Mouse (Mus musculus): ENCODE data around the gene Olfr56. TPM values are rescaled to one million over a fixed set of nuclear protein-coding genes. Genes with fewer than 3 reads are reported as not detected.
"Not testable (repeated sequence)": the region's sequence is repeated elsewhere in the genome, so short reads cannot be mapped to it uniquely, and the experiment has no call there.

Gene Olfr56
- polyA plus RNA-seq, 1 experiment from 2014 or later: 0.14 TPM

DNA sequence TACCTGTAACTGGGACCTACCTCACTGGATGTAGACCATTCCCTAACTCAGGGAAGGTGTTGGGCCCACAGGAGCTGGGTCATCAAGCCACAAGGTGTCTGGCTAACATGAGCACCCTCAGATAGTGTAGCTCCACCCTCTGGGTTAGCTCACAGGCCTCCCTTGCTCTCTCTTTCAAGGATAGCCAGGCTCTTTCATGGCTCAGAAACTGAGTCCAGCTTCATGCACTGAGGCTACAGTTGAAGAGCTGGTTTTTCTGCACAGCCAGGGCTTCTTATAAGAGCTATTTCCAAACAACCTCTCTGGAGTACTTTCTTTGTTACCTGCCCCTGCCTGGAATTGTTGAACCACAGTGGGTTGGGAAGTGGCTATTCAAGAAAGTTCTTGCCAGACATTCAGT is 33.4 kb downstream of the Olfr56 start:
- H3K27ac ChIP-seq (ENCODE audit: low read depth, low read length); H3K27me3 ChIP-seq (ENCODE audit: control insufficient read depth, insufficient read depth, low read length); H3K4me3 ChIP-seq (ENCODE audit: low read depth, low read length); H3K9ac ChIP-seq (ENCODE audit: low read depth, low read length); H3K4me1 ChIP-seq (replicated peaks; ENCODE audit: control insufficient read depth, insufficient read depth, low read length); H3K4me2 ChIP-seq (replicated peaks; ENCODE audit: low read depth, low read length); DNase-seq (ENCODE audit: low spot score); H3K9me3 ChIP-seq (ENCODE audit: control insufficient read depth, low read length); ATAC-seq (ENCODE audit: low FRiP score); H3K36me3 ChIP-seq (ENCODE audit: control insufficient read depth, insufficient read depth, low read length): not testable (repeated sequence)

DNA sequence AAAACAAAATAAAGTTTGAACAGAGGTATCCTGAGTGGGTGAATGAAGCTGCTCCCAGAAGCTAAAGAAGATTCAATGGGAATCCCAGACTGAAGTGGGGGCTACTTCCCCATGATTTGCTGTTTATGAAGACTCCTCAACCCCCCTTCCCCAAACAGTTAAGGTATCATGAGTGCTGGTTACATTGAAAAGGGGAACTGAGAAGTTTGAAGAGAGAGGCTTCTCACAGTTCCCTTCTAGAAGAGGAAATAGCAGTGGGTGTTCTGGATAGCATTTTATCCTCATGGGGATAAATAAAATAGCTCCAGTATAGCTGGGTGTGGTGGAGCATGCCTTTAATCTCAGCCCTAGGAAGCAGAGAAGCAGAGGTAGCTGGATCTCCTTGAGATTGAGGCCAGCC is 71.4 kb downstream of the Olfr56 start:
- not testable (repeated sequence) for H3K4me3 ChIP-seq (ENCODE audit: low read depth, low read length); H3K4me1 ChIP-seq (replicated peaks; ENCODE audit: control insufficient read depth, insufficient read depth, low read length); H3K27ac ChIP-seq (ENCODE audit: low read depth, low read length); H3K9me3 ChIP-seq (ENCODE audit: control insufficient read depth, low read length); H3K27me3 ChIP-seq (ENCODE audit: control insufficient read depth, insufficient read depth, low read length); H3K36me3 ChIP-seq (ENCODE audit: control insufficient read depth, insufficient read depth, low read length); H3K4me2 ChIP-seq (replicated peaks; ENCODE audit: low read depth, low read length); ATAC-seq (ENCODE audit: low FRiP score); DNase-seq (ENCODE audit: low spot score); H3K9ac ChIP-seq (ENCODE audit: low read depth, low read length)

DNA sequence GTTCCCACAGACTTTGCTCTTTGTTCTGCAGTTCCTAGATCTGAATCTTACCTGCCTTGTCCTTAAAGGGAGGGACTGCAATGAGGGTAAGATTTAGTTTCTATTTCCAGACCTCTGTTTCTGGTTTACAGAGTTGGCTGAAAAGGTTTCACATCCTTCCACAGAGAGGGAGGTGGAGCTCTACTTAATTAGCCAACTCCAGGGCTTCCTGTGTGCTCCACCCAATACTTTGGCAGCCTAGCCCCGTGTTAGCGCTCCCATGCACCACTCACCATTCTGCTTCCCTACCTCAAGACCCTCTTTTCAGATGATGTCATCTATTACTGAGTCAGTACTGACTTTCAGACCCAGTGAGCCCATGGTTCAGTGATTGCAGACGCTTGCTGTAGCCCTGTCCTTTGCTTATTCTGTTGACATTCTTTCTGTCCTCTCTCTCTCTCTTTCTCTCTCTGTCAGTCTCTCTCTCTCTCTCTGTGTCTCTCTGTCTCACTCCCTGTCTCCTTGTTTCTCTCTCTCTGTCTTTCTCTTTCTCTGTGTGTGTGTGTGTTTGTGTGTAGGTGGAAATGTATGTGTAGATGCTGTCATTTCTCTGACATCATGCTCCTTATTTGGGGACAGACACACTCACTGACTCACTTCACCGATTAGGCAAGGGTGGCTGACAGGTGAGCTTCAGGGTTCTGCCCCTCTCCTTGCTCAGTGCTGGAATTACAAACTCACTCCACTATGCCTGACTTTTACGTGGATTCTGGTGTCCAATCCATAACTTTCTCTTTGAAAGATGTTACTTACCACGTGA is 72.6 kb downstream of the Olfr56 start, which contains the start of gene 9930111J21Rik2:
Gene 9930111J21Rik2, minus strand, starts transcription at position 150 of the 799 bp plus-strand sequence.
- H3K27me3 ChIP-seq (ENCODE audit: control insufficient read depth, insufficient read depth, low read length); H3K4me1 ChIP-seq (replicated peaks; ENCODE audit: control insufficient read depth, insufficient read depth, low read length); H3K27ac ChIP-seq (ENCODE audit: low read depth, low read length); H3K4me3 ChIP-seq (ENCODE audit: low read depth, low read length); H3K9ac ChIP-seq (ENCODE audit: low read depth, low read length); DNase-seq (ENCODE audit: low spot score); ATAC-seq (ENCODE audit: low FRiP score); H3K4me2 ChIP-seq (replicated peaks; ENCODE audit: low read depth, low read length); H3K36me3 ChIP-seq (ENCODE audit: control insufficient read depth, insufficient read depth, low read length); H3K9me3 ChIP-seq (ENCODE audit: control insufficient read depth, low read length): not testable (repeated sequence)
- WGBS: 100% methylated on average over 1 of the region's 6 CpGs

DNA sequence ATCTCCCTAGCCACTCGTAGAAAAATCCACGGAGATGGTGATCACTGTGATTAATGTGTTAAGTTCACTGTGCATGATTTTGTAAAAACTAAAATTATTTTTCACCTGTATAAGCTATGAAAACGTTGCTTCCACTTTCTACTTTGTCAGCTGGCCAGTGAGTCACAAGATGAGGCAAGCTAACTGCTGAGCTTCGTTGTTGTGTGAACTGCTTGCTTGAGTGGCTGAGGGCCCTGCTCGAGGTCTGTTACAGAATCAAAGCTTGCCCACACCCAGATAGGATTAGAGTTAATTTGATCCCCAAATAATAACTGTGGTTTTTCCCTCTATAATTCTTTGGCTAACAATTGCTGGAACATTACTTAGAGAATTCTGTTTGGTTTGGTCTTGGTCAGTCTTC is 73.2 kb downstream of the Olfr56 start:
- H3K4me2 ChIP-seq (replicated peaks; ENCODE audit: low read depth, low read length); H3K36me3 ChIP-seq (ENCODE audit: control insufficient read depth, insufficient read depth, low read length); DNase-seq (ENCODE audit: low spot score); H3K9ac ChIP-seq (ENCODE audit: low read depth, low read length); H3K4me1 ChIP-seq (replicated peaks; ENCODE audit: control insufficient read depth, insufficient read depth, low read length); H3K4me3 ChIP-seq (ENCODE audit: low read depth, low read length); ATAC-seq (ENCODE audit: low FRiP score); H3K27me3 ChIP-seq (ENCODE audit: control insufficient read depth, insufficient read depth, low read length); H3K27ac ChIP-seq (ENCODE audit: low read depth, low read length); H3K9me3 ChIP-seq (ENCODE audit: control insufficient read depth, low read length): not testable (repeated sequence)
- WGBS: no CpG with 5 or more reads among the region's 5 CpGs

DNA sequence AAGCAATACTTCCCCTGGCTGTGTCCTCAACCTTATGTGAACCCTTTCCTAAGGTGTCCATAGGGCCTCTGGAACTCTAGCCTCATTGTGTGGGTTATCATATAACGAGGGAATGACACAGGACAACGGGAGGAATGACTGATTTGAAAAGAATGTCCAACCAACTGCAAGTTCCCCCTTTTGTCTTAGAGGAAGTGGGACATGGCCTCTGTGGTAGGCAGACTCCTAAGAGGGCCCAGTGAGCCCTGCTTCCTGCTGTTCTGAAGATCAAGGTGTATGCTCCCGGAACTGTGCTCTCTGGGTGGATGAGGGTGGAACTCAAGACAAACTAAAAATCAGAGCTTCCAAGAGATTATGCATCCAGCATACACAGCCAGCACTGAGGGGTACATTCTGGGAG is 81.4 kb downstream of the Olfr56 start:
- 86% methylated on average over 2 of the region's 3 CpGs for WGBS
- H3K27me3 ChIP-seq (ENCODE audit: control insufficient read depth, insufficient read depth, low read length); H3K27ac ChIP-seq (ENCODE audit: low read depth, low read length); H3K4me3 ChIP-seq (ENCODE audit: low read depth, low read length); H3K36me3 ChIP-seq (ENCODE audit: control insufficient read depth, insufficient read depth, low read length); H3K4me1 ChIP-seq (replicated peaks; ENCODE audit: control insufficient read depth, insufficient read depth, low read length); H3K9ac ChIP-seq (ENCODE audit: low read depth, low read length); H3K9me3 ChIP-seq (ENCODE audit: control insufficient read depth, low read length); ATAC-seq (ENCODE audit: low FRiP score); H3K4me2 ChIP-seq (replicated peaks; ENCODE audit: low read depth, low read length); DNase-seq (ENCODE audit: low spot score): not testable (repeated sequence)

DNA sequence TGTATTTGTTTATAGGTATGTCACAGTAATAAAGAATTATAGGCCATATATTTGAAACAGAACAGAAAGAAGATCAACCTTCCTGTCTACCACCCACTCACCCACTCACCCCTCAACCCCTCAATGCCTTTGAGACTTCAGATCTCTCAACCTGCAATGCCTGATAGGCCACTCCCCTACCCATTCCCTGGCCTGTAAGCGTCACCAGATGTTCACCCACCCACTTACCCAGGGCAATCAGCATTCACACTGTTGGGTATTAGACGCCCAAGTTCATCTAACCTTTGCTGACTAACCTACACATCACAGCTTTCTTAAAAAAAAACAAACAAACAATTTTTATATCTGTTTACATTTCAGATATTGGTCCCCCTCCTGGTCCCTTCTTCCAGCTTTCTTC is 83.2 kb downstream of the Olfr56 start:
- not testable (repeated sequence) for DNase-seq (ENCODE audit: low spot score); H3K4me3 ChIP-seq (ENCODE audit: low read depth, low read length); H3K9ac ChIP-seq (ENCODE audit: low read depth, low read length); H3K27me3 ChIP-seq (ENCODE audit: control insufficient read depth, insufficient read depth, low read length); H3K27ac ChIP-seq (ENCODE audit: low read depth, low read length); H3K36me3 ChIP-seq (ENCODE audit: control insufficient read depth, insufficient read depth, low read length); H3K4me1 ChIP-seq (replicated peaks; ENCODE audit: control insufficient read depth, insufficient read depth, low read length); H3K9me3 ChIP-seq (ENCODE audit: control insufficient read depth, low read length); ATAC-seq (ENCODE audit: low FRiP score); H3K4me2 ChIP-seq (replicated peaks; ENCODE audit: low read depth, low read length)
- WGBS: 84% methylated on average over 1 of the region's 2 CpGs

DNA sequence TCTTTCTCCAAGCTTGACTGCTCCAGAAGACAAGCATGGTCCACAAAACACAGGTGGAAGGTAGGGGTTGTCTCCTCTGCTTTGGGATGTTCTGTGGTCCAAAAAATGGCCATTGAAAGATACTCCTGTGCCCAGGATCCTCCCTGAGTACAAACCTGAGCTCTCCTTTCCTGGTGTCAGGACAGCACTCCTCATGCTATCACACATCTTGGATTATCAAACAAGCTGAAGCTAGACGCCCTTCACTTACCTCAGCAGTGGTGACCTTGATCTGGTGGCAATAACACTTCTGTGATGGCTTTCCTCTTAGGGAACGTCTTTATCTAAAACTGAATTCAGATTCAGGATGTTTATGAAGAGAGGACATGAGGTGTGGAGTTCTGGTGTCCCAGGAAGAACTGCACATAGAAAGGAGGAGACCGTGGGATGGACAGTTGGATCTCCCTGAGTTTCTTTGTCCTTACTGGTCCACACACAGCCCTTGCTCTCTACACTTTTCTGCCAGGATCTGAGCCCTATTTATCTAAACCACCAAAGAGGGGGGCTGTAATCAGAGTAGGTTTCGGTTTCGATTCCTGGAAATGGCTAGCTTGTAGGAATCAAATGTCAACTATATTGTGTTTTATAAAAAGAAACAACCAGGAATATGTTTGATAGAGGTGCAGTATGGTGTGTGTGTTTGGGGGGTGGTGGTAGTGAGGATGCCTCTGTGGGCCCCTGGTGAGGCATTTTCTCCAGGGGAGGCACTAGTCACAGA is 85.2 kb downstream of the Olfr56 start, which contains the start of gene Tgtp2:
Gene Tgtp2, minus strand, starts transcription at position 494 of the 757 bp plus-strand sequence.
- not testable (repeated sequence) for DNase-seq (ENCODE audit: low spot score); H3K4me3 ChIP-seq (ENCODE audit: low read depth, low read length); H3K36me3 ChIP-seq (ENCODE audit: control insufficient read depth, insufficient read depth, low read length); H3K9ac ChIP-seq (ENCODE audit: low read depth, low read length); H3K27ac ChIP-seq (ENCODE audit: low read depth, low read length); H3K4me1 ChIP-seq (replicated peaks; ENCODE audit: control insufficient read depth, insufficient read depth, low read length); H3K4me2 ChIP-seq (replicated peaks; ENCODE audit: low read depth, low read length); ATAC-seq (ENCODE audit: low FRiP score); H3K9me3 ChIP-seq (ENCODE audit: control insufficient read depth, low read length); H3K27me3 ChIP-seq (ENCODE audit: control insufficient read depth, insufficient read depth, low read length)
- WGBS: 87% methylated on average over 5 of the region's 5 CpGs

DNA sequence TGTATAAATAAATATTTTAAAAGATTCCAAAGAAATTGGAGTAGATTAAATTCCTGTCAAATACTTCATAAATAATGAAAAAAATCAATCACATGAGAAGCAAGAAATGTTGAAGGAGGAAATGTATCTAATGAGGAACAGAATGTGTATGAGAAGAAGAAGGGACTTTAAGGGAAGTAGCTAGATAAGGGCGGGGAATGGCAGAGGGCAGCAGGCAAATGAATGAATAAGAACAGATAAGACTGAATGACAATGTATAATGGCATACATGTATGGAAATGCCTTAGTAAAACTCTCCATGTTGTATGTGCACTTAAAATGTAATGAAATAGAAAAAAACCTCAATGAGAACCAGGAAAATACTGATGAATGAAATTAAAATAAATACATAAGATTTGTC is 89.7 kb downstream of the Olfr56 start:
- 77% methylated on average over 1 of the region's 1 CpGs for WGBS
- Histone ChIP-seq H3K4me2 (replicated peaks; ENCODE audit: low read depth, low read length) (no peak overlapping the region), H3K27ac (ENCODE audit: low read depth, low read length) (no peak overlapping the region), H3K4me1 (replicated peaks; ENCODE audit: control insufficient read depth, insufficient read depth, low read length) (no peaks in the 10 kb centered on the region), H3K9ac (ENCODE audit: low read depth, low read length) (no peak overlapping the region), H3K4me3 (ENCODE audit: low read depth, low read length) (no peak overlapping the region), H3K27me3 (ENCODE audit: control insufficient read depth, insufficient read depth, low read length) (no peaks in the 10 kb centered on the region), H3K36me3 (ENCODE audit: control insufficient read depth, insufficient read depth, low read length) (no peaks in the 10 kb centered on the region), H3K9me3 (ENCODE audit: control insufficient read depth, low read length) (no peaks in the 10 kb centered on the region)
- no peak for DNase-seq (ENCODE audit: low spot score)
- ATAC-seq (ENCODE audit: low FRiP score): no peak
